Mouse (Mus musculus) adrenal gland, adult 2 months (tissue): ENCODE measurements around the gene Pigf. TPM values are rescaled to one million over a fixed set of nuclear protein-coding genes. Genes with fewer than 3 reads are reported as not detected.
"Not testable (repeated sequence)": the region's sequence is repeated elsewhere in the genome, so short reads cannot be mapped to it uniquely, and the experiment has no call there.

ENCODE experiments used
- DNase-seq: peaks from one replicate; pipeline ENCODE4 v3.0.0; 2021
- long read RNA-seq: library from polyadenylated mRNA; stranded (forward); transcript quantifications from one replicate; pipeline ENCODE4 v2.0.0, GENCODE M21; 2021
- polyA plus RNA-seq: library from polyadenylated mRNA; depleted of rRNA; stranded (reverse); fragments of >200 nt; gene quantifications from 2 replicates; pipeline ENCODE4 v1.2.3, GENCODE M21; 2012; rRNA removed
- total RNA-seq, 2 experiments: library from RNA; stranded (reverse); gene quantifications; 2 replicates each; pipeline ENCODE4 v1.2.3; 2021

Pigf gene
- total RNA-seq (10 to 100 TPM; 11.6 to 18.8 TPM), polyA plus RNA-seq (0.58 and 1.6 TPM in 2 replicates)
- long read RNA-seq, transcript Pigf-201 (6 exons, 988 nt): major isoform, 9 of 14 reads
- long read RNA-seq, partial matches to known transcripts: 0 of 14 reads
- long read RNA-seq, other reads (novel, unspliced or antisense): 5 of 14 reads

DNA sequence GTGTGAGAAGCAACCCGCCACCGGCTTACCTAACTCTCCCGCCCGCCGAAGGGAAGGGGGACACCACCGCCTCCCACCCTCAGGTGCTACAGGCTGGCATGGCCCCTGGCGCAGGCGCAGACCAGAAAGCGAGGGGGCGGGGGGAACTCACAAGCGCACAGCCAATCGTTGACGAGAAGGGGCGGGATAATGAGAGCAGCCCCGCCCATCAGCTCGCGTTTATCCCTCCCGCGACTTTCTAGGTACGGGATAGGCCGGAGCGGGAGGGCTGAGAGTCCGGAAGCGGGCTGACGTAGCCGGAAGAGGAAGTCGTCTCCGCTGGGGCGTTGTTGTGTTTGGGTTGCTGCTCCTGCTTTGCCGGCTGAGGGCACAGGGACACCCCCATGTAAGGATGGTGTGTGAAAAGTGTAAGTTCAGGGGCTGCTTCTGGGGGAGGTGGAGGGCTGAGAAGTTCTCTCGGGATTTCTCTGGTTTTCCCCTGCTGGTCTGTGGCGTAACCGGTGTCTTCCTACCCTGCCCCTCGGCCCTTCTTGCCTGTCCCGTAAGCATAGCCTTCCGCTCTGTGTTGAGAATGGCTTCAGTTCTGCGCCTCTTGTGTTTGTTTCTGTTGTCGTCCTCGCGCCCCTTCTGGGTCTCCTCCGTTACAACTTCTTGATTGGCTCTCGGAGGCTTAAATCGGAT, at the start of gene Pigf, which contains the start of gene Cript:
Pigf (minus strand) TSS at position 138 of the 681 bp plus-strand sequence.
Cript (plus strand) TSS at position 282 of the 681 bp plus-strand sequence.
- peak; percentile 98 for DNase-seq

DNA sequence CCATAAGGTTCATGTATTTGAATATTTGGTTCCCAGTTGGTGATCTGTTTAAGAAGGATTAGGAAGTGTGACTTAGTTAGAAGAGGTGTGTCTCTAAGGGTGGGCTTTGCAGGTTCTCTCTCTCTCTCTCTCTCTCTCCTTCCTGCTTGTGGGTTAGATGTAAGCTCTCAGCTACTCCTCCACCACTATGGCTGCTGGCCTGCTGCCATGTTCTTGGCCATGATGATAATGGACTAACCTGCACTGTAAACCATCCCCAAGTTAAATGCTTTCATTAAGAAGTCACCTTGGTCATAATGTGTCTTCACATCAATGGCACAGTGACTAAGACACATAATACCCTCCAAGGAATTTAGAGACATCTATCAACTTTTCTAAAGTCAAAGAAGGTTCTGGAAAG, 48.3 kb upstream of the Pigf start:
- no peak for DNase-seq

DNA sequence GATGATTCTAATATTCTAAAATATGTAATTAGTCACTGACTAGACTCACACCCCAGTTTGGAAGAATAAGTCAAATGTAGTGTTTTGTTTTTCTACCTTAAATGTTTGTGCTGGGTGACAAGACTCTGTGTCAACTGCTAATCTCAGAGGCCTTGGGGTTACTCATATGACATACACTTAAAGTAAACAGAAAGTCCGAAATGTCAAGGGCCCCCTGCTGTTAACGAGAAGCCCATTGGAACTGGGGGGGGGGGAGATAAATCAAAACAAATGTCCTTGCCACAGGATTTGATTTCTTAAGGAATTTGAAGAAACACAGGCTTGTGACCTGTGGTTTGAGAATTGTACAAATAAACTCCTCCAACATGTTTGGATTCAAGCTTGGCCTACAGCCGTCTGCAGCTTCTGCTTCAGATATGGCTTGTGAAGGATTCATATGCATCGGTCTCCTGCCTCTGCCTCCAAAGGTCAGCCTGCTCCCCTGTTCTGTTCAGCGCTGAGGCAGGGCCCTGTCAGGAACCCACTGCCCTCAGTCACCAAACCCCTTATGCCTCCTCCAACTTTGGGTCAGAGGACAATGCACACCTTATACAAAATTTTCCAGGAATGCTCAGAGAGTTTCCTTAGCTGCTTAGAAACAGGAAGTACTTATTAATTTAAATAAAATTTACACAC, 47.7 kb upstream of the Pigf start:
- peak; percentile 57 for DNase-seq

DNA sequence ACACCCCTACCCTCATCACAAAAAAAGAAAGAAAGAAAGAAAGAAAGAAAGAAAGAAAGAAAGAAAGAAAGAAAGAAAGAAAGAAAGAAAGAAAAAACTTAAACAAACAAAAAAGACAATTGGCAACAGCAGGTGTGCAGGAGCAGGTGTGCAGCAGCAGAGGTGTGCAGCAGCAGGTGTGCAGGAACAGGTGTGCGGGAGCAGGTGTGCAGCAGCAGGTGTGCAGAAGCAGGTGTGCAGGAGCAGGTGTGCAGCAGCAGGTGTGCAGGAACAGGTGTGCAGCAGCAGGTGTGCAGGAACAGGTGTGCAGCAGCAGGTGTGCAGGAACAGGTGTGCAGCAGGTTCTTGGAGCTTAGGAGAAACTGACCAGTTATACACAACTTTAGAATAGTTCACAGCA, 47.0 kb upstream of the Pigf start:
- DNase-seq: not testable (repeated sequence)

DNA sequence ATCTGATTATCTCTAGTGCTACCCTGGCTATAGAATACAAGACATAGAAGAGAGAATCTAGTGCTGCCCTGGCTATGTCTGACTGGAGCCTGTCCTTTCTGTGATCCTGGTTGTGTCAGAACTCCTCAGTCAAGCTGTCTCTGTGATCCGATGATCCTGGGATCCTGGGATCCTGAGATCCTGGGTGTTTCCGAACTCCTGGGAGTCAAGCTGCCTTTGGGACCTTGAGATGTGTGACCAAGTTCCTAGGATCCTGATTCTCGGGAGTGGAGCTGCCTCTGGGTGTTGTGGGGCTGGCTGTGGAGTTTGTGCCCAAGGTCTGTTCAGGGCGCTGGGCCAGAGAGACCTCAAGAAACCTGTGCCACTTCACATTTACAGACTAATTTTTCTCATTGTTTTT, 43.8 kb upstream of the Pigf start:
- DNase-seq: no peak

DNA sequence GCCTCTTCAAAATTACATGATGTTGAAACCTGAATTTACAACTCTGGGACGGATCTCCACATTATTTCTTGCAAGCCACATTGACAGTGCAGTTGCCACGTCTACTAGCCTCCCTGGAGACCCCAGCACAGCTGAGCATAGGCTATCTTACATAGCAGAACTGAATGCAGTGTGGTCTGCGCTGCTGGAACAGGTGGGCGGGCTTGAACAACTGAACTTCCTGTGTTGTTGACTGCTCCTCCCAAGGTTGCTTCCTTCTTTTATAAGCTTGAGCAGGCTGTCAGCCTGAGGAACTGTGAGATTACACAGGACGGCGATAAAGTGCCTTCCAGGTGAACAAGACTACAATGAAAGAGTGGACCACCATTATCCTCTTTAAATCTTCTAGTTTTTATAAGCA, 38.8 kb upstream of the Pigf start:
- no peak for DNase-seq

DNA sequence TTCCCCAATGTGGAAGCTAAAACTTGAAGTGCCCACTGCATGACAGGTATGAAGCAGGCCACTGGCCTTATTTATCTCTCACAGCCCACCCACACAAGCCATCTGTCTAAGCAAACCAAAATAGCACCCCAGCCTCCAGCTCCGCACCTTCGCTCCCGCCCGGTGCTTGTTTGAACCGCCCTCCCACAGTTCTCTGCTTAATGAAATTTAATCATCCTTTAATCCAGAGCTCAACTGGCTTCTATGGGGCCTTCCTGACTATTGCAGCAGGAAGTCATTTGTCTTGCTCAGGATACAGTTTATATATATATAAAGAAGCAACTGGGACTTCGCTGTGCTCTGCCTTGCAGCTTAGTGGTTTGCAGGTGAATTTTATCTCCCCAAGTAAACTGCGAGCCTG, 38.3 kb upstream of the Pigf start:
- DNase-seq: no peak

DNA sequence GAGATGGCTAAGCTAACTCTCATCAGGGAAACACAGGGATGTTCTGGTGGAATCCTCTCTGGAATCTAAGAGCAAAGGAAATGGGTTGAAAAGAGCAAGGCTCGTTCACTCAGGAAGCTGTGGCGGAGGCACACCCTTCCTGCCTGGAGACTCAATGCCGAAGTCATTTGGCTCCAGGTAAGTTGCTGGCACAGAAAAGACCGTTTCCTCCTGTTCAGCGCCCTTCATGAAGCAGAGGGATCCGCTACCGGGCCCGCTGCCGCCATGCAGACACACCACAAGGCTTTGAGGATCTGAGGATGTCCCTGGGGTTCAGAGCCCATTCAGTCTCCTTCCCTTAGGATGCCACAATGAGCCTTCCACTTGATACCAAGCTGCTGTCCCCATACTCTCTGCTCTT, 37.4 kb upstream of the Pigf start:
- no peak for DNase-seq

DNA sequence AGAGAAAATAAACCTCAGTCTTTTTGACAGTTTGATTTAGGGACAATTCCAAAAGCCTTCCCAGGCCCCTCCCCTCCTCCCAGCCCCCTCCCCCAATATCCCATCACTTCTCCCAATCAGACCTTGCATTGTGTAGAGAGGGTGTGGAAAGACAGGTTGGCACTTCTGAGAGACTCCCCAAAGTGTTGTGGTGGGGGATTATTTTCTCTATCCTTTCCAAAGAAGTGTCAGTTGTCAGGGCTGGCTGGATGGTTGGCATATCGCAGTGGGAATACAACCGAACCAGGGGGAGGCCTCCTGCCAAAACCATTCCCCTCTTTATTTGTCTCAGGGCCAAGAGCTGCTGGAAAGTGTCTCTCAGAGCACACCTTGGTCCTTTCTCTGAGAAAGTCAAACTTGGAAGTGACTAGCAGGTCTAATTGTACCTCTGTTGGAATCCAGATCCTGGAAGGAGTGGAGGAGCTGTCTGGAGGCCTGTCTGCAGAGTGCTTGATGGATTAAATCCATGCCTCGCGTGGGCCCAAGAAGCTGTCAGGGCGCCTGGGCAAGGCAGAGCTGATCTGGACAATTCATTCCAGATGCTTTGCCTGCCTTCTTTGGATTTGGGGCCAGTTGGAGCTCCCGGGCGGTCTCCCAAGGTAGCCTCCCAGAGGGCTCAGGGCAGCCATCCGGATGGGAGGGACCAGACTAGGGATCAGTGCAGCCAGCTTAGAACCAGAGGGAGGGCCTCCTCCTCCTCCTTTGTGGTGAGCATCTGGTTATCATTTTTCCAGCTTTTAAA, 32.5 kb upstream of the Pigf start:
- DNase-seq: peak; percentile 3

DNA sequence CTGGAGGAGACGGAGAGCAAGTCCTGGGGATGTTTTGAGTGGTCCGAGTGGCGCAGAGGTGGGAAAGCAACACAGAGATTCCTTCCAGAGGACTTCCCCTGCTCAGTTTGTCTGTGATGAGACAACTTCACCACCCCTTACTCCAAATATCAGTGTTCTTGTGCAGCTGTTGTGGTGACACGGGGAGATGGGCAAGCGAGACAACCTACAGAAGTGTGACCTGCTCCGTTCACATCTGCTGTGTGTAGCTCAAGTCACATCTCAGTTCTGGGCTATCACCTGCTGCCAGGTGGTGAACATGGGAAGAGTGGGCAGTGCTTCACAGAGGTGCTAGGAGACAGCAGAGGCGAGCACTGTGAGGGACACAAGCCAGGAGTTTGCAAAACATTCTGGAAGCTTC, 31.6 kb upstream of the Pigf start:
- DNase-seq: peak; percentile 1

DNA sequence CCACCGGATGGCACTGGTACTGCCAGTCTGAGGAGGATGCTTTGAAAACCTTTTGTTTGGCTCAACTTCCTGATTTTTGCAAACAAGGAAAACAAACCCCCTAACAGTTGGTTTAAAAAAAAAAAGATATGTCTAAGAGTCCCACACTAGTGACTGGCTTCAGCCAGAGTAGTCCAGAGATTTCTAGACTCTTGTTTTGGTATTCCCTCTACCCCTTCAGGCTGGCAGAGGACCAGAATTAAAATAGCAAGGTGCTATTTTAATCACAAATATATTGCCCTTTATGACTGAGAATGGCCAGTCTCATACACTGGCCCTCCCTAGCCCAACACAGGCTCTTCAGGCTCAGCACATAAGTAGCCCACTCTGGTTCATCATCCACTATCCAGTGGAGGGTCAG, 30.5 kb upstream of the Pigf start:
- DNase-seq: no peak

DNA sequence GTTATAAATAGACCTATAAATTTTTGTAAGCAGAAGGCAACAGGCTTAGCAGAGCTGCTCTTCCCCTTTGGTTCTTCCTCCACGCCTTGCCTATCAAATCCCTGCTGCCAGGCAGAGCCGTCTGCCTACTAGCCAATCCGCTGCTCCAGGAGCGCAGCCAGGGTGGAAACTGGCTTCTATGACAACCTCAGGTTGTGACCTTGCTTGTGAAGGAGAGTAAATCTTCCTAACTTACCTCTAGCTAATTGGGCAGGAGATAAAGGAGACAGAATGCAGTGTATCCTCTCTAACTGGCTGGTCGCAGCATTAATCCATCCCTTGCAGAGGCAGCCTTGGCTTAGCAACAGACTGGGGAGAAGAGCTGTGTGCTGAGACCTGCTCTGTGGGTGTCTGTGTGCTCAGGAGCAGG, 29.8 kb upstream of the Pigf start:
- DNase-seq: peak; percentile 90

DNA sequence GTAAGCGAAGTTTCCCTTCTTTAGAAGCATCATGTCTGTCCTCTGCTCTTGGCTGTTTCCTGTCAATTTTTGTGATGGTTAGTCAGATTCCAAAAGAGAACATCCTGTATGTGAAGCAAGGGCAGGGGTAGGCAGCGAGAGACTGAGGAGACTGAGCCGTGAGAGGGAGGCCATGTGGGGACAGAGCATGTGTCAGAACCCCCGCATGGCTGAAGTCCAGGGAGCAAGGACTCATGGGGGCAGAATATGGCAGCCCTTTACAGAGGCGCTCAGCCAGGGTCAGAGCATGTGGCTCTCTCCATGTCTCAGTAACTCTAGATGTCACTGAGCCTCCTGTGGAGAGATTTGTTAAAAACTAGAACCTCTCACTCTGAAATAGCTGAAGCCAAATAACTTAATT, 28.7 kb upstream of the Pigf start:
- peak; percentile 1 for DNase-seq

DNA sequence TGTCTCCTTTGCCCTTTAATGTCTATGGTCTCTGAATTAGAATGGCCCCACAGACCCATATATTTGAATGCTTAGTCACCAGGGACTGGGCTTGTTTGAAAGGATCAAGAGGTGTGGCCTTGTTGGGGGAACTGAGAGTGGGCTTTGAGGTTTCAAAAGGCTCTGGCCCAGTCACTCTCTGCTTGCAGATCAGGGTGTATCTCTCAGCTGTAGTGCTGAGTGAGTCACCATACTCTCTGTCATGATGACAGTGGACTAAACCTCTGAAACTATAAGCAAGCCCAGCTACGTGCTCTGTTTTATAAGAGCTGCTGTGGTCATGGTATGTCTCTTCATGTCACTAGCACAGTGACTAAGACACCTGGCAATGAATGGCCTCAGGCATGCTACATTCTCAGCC, 27.2 kb upstream of the Pigf start:
- no peak for DNase-seq

DNA sequence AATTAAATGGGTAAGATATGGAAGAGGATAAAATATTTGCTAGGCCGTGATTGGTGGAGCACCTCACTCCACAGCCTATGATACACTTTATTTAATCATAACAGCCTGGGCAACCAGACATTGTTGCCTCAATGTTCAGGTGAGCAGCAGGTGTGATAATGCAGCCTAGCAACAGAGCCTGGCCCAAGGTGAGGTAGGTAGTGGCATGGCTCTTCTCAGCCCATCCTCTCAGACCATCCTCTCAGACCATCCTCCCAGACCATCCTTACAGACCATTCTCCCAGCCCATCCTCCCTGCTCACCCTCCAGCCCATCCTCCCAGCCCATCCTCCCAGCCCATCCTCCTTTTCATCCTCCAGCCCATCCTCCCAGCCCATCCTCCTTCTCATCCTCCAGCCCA, 26.4 kb upstream of the Pigf start:
- no peak for DNase-seq

DNA sequence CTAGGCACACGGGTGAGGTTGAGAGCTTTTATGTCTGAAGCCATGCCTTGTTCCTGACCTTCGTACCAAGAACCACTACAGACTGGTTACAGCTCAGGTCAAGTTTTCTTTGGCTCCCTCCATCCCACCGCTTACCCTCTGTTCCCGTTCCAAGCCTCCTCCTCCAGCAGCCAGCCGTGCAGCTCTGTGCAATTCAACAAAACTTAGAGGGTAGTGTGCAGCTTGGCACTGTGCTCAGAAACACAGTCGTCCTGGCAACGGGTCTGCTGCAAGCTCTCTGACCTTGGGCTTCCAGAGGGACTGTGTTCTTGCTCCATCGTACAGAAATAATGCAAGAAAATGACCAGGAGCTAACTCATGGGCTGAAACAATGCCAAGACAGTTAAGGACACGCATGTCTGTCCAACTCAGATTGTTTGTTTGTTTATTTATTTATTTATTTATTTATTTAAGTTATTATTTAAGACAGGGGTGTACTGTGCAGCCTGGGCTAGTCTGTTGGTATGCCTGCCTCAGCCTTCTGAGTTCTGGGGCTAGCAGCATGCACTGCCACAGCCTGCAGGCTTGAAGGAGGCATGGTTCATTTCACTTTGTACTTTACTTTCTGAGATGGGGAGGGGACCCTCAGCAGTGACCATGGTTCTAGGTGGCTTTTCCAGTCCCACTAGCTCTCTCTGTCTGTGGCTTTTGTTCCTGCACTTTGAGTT, 25.4 kb upstream of the Pigf start:
- peak; percentile 91 for DNase-seq

DNA sequence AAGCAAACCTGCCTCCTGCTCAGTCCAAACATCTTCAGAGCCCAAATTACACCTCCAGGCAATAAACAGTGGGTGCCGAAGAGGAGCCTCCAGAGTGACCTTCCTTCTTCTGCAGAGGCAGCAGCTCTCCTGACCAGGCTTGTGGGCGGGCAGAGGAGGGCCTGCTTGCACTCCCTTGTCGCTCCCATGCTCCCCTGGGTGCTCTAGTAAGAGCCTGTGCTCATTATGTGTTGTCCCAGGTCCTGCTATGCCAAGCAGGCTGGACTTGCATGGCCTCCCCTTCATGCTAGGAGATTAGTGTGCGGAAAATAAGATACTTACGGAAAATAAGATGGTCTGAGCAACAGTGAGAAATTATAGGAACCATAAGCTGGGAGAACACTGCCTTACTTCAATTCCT, 24.5 kb upstream of the Pigf start:
- DNase-seq: peak; percentile 79

DNA sequence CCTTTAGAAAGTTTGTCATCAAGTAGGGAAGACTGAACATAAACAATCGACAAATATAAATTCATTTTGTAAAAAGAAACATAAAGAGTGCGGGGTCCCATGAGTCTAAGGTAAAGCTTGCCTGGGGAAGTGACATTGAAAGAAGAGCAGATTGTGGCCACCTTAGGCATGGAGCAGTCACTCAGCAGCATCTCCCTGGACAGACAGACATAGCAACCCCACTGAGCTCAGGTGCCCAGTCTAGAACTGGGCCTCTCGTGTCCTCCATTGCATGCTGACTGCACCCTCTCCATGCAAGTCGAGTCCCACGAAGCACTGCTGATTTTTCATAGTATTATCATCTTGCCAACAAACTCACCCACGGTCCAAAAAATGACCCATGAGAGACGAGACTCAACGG, 19.6 kb upstream of the Pigf start:
- DNase-seq: no peak

DNA sequence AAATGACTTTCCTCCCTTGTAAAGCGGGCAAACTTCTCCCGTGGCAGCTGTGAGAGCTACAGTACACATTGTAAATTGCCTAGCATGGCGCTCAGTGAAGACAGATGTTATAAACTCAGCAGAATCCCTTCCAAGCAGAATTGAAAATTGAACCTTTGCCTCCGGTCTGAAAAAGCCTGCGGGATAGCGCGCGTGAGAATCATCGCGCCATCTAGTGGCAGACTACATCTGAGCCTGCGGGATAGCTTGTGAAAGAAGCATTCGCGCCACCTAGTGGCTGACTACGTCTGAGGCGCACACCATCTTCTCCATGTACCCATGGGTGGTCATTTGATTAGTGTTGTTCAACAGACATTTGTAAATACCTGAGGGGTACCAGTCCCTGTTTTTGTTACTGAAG, 19.2 kb upstream of the Pigf start:
- DNase-seq: peak; percentile 85

DNA sequence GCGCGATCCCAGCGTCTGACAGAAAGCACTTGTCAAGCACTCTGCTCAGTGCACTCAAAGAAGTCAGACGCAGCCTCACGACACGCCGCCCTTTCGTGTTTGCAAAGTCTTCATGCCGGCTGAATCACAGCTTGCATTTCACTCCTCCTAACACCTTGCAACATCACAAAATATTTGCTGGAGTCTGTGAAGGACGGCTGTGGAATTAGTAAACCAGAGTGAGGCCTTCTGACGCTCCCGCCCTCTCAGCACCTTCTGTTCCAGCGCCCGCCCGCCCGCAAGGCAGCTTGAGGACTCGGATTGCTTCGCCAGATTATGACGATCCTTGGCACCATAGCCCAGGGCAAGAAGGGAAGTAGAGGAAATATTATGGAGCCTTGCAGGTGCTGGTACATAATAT, 16.5 kb upstream of the Pigf start:
- DNase-seq: peak; percentile 60

DNA sequence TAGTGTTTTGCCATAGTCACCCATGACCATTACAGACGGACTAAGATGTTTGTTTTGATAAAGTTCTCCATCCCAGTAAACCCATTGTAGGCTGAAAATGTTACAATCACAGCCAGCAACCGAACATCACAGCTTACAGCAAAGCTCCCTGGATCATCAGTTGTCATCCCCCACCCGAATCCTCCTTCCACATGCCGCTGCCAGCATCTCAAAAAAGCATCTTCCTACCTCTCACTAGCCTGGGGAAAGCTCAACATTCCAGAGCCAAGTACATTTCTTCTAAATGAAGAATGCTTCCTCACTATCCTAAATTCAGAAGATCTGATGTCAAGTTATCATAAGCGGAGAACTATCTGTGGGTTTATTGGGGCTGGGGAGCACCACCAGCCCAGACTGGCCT, 13.3 kb upstream of the Pigf start:
- DNase-seq: no peak
